Mouse (Mus musculus): ENCODE measurements around the gene Rapgef5. TPM values are rescaled to one million over a fixed set of nuclear protein-coding genes. Genes with fewer than 3 reads are reported as not detected.

The Rapgef5 gene
- polyA plus RNA-seq, 1 experiment from 2014 or later: 15.3 TPM

DNA sequence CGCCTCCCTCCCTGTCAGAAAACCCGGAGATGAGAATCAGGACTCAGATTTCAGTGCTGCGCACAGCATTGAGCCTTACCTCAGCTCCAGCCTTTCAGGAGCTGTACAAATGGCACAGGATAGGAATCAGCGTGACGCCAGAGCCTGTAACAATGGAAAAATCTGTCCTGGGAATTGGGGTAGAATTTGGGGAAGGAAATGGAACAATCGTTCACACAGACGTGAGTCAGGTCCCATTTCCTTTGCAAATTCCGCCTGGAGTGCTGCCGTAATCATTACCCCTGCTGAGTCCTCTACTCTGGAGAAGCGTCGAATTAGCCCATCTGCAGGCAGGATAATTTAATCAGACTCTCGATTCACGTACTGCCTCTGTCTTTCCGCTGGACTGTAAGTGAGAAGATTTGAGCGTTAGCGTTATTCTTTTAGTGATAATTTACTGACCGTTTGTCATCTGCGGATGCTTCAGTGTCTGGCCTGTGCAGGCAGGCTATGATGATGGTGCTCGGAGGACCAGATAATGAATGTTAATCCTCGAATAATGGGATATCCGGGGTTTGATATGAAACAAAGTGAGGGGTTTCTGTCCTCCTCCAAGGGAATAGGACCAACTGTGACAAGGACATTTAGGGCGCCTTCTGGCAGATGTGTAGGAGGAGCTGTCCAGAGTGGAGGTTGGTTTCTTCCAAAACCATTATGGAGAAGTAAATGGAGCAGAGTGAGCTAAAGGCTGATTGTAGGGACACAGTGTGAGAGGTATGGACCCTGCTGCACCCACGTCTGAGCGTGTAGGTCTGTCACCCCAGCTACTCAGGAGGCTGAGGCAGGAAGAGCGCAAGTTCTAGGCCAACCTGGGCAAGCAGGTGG lies 235.5 kb downstream of the Rapgef5 start:
- Histone ChIP-seq H3K4me1 (replicated peaks) (peaks cover 46% of the 10 kb centered on the region), H3K27me3 (no peaks in the 10 kb centered on the region), H3K27ac (peak overlapping the region; percentile 66), H3K36me3 (peaks cover 3% of the 10 kb centered on the region; the same call in 1 of the 2 replicates), H3K4me3 (no peak overlapping the region), H3K9ac (no peak overlapping the region), H3K4me2 (peak overlapping the region; percentile 17; the same call in 1 of the 2 replicates), H3K9me3 (replicated peaks) (no peaks in the 10 kb centered on the region)
- ATAC-seq (replicated peaks; ENCODE audit: insufficient number of reproducible peaks, insufficient read depth, low FRiP score, low read depth): peak; percentile 66
- WGBS: 45% methylated on average over 25 of the region's 25 CpGs

DNA sequence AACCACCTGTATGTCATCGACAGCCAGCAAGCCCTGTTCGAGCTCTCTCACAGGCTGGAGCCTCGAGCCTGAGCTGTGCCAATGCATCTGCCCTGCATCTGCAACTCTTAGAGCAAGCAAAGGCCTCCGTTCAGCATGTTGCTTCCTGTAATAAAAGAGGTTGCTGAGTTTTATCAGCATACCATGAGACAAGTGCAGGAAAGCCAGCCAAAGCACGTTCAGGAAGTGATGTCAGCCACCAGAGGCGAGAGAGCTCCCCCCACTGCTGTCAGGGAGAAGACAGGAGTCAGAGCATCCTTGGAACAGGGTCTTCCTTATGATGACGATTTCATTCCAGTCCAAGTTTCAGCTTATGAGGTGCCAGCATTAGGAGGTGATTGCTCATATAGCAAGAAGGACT lies 239.7 kb downstream of the Rapgef5 start:
- Histone ChIP-seq H3K27me3 (no peaks in the 10 kb centered on the region), H3K4me3 (no peak overlapping the region), H3K27ac (peak overlapping the region; percentile 60), H3K9me3 (replicated peaks) (no peaks in the 10 kb centered on the region), H3K36me3 (no peaks in the 10 kb centered on the region), H3K9ac (no peak overlapping the region), H3K4me1 (replicated peaks) (peaks cover 31% of the 10 kb centered on the region), H3K4me2 (no peak overlapping the region)
- WGBS: 24% methylated on average over 7 of the region's 7 CpGs
- ATAC-seq (replicated peaks; ENCODE audit: insufficient number of reproducible peaks, insufficient read depth, low FRiP score, low read depth): peak; percentile 60; the same call in 1 of the 2 replicates

DNA sequence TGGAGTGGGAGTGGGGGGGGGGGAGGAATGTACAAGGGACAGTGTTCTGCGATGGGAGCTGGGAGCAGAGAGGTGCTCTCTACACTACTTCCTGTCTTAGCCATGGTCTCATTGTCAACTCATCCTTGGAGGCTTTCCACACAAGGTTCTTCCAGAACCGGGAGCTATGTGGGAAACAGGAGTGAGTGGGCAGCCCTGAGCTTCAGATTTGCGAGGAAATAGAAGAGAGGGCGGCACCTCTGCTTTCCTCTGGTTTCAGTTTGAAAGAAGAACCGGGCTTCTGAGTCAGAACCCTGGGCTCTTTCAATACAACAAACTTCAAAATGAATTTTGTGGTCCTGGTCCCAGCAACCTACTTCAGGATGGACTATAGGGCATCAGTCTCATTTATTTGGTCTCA lies 244.1 kb downstream of the Rapgef5 start:
- 76% methylated on average over 5 of the region's 5 CpGs for WGBS
- Histone ChIP-seq H3K36me3 (no peaks in the 10 kb centered on the region), H3K27ac (no peak overlapping the region; the same call in 1 of the 2 replicates), H3K9me3 (replicated peaks) (no peaks in the 10 kb centered on the region), H3K4me2 (no peak overlapping the region), H3K4me1 (replicated peaks) (peaks cover 15% of the 10 kb centered on the region), H3K9ac (no peak overlapping the region), H3K4me3 (no peak overlapping the region), H3K27me3 (no peaks in the 10 kb centered on the region)
- ATAC-seq (replicated peaks; ENCODE audit: insufficient number of reproducible peaks, insufficient read depth, low FRiP score, low read depth): no peak

DNA sequence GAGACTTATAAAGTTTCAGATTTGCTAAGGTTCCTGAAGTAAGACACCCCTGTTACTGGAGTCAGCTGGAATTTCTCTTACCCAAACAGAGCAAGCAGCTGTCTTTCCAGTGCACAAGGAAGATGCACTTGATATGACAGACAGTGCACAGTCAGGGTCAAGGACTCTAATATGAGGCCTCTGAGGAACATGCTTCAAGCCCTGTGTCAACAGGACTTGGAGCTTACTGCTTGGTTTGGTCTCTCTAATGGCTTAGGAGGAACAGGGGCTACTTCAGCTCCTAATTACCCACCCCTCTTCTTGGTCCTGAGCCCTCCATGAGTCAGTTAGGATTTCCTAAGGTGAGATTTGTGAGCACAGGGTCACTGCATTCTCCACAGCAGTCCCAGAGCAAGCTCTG lies 244.6 kb downstream of the Rapgef5 start:
- H3K4me2 ChIP-seq: no peak overlapping the region
- peaks cover 11% of the 10 kb centered on the region for H3K4me1 ChIP-seq (replicated peaks)
- H3K27ac ChIP-seq: no peak overlapping the region
- no peaks in the 10 kb centered on the region for H3K27me3 ChIP-seq
- H3K9ac ChIP-seq: no peak overlapping the region
- ATAC-seq (replicated peaks; ENCODE audit: insufficient number of reproducible peaks, insufficient read depth, low FRiP score, low read depth): no peak
- no peaks in the 10 kb centered on the region for H3K36me3 ChIP-seq
- H3K4me3 ChIP-seq: no peak overlapping the region
- no peaks in the 10 kb centered on the region for H3K9me3 ChIP-seq (replicated peaks)

DNA sequence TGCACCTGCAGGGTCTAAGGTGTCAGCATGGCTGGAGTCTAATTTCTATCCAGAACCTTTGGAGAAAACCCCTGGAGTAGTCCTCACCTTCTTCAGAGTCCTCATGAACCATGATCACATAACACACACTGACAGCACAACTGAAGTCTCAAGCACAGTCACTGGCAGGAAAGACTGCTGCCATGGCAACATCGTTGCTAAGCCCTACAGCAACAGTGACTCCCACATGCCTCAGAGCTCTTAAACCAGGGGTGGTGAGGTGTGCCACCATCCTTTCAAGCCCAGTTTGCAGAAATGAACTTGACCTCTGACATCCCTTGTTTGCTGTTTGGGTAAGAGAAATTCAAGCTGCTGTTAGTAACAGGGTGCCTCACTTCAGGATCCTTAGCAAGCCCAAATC lies 245.4 kb downstream of the Rapgef5 start:
- H3K9ac ChIP-seq: no peak overlapping the region
- H3K4me2 ChIP-seq: no peak overlapping the region
- H3K9me3 ChIP-seq (replicated peaks): no peaks in the 10 kb centered on the region
- ATAC-seq (replicated peaks; ENCODE audit: insufficient number of reproducible peaks, insufficient read depth, low FRiP score, low read depth): no peak
- 37% methylated on average over 1 of the region's 1 CpGs for WGBS
- peaks cover 7% of the 10 kb centered on the region for H3K4me1 ChIP-seq (replicated peaks)
- H3K27ac ChIP-seq: no peak overlapping the region
- no peak overlapping the region for H3K4me3 ChIP-seq
- H3K36me3 ChIP-seq: no peaks in the 10 kb centered on the region
- H3K27me3 ChIP-seq: no peaks in the 10 kb centered on the region

DNA sequence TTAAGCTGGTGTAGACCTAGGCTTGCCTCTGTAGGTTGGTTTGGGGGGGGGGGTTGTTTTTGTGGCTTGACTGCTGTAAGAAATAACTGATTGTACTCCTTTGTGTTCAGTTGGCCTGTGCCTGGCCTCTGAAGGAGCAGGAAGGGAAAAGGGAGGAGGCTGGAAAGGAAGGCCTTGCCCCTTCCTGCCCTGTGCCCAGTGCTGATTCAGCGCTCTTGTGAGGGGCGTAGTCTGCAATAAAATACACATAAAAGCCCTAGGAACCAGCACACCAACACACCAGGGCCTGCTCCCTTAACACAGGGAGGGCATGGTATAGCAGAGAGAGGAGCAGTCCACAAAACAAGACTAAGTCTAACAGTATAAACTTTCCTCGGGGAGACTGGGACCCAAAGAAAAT lies 247.0 kb downstream of the Rapgef5 start:
- no peaks in the 10 kb centered on the region for H3K36me3 ChIP-seq
- no peaks in the 10 kb centered on the region for H3K27me3 ChIP-seq
- no peak overlapping the region for H3K4me3 ChIP-seq
- H3K4me1 ChIP-seq (replicated peaks): peaks cover 7% of the 10 kb centered on the region
- H3K9me3 ChIP-seq (replicated peaks): no peaks in the 10 kb centered on the region
- no peak overlapping the region for H3K9ac ChIP-seq
- ATAC-seq (replicated peaks; ENCODE audit: insufficient number of reproducible peaks, insufficient read depth, low FRiP score, low read depth): peak; percentile 44
- H3K27ac ChIP-seq: peak overlapping the region; percentile 46
- H3K4me2 ChIP-seq: no peak overlapping the region
- WGBS: 77% methylated on average over 3 of the region's 3 CpGs

DNA sequence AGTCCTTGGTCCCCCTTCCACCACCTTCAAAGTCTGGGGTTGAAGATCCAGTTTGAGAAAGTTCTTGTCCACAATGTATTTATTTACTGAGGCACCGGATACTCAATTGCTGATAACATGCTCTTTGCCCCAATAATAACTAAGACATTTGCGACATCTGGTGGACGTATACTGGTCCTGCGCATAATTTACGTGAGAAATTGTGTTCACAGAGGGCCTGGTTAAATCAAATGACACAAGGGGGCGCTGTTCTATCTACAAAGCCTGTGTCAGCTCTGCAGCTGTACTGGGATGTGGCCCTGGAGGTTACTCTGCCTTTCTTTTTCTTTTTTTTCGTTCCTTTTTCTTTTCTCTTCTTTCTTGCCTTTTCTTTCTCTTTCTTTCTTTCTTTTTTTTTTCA lies 248.6 kb downstream of the Rapgef5 start:
- no peak for ATAC-seq (replicated peaks; ENCODE audit: insufficient number of reproducible peaks, insufficient read depth, low FRiP score, low read depth)
- H3K27me3 ChIP-seq: 0 out of 2 replicates have a peak, but pooled peaks cover 4% of the 10 kb centered on the region
- 5% methylated on average over 7 of the region's 7 CpGs for WGBS
- H3K9me3 ChIP-seq (replicated peaks): no peaks in the 10 kb centered on the region
- H3K9ac ChIP-seq: no peak overlapping the region
- peaks cover 7% of the 10 kb centered on the region for H3K4me1 ChIP-seq (replicated peaks)
- H3K4me2 ChIP-seq: no peak overlapping the region
- H3K4me3 ChIP-seq: no peak overlapping the region
- no peak overlapping the region for H3K27ac ChIP-seq
- no peaks in the 10 kb centered on the region for H3K36me3 ChIP-seq

DNA sequence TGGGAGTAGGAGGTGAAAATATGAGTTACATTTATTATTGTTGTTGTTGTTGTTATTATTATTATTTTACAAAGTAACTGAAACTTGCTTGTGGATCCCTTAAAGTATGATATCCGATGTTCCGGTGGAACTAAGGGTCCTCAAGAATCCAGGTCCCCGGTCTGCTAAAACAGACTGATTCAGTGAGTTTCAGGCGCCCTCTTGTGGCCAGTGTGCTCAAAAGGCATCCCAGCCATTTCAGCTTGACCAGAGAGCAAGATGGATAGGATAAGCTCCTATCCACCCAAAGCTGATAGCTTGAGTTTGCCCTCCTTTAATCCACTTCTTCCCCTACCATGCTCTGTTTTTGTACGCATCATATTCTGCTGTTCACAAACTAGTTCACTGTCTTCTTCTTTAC lies 252.8 kb downstream of the Rapgef5 start:
- Histone ChIP-seq H3K27me3 (0 out of 2 replicates have a peak, but pooled peaks cover 4% of the 10 kb centered on the region), H3K4me3 (no peak overlapping the region), H3K27ac (no peak overlapping the region), H3K36me3 (no peaks in the 10 kb centered on the region), H3K9me3 (replicated peaks) (no peaks in the 10 kb centered on the region), H3K4me1 (replicated peaks) (no peaks in the 10 kb centered on the region), H3K9ac (no peak overlapping the region), H3K4me2 (no peak overlapping the region)
- ATAC-seq (replicated peaks; ENCODE audit: insufficient number of reproducible peaks, insufficient read depth, low FRiP score, low read depth): no peak
- 4% methylated on average over 5 of the region's 5 CpGs for WGBS

DNA sequence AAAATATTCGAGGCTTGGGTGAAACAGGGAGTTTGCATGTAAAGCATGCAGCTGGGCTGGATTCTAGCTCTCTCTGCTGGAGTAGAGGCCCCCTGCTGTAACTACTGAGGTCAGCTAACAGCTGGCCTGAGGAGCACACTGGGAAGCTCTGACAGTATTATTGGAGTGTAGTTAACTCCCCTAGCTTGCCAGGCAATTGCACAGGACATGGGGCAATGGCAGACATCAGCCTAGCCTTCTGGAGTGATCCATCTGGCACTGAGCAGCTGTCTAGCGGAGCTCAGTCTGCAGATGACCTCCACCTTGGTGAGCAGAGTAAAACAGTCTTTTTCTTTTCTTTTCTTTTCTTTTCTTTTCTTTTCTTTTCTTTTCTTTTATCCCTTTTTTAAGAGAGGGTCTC lies 253.9 kb downstream of the Rapgef5 start:
- 50% methylated on average over 2 of the region's 2 CpGs for WGBS
- H3K9ac ChIP-seq: no peak overlapping the region
- no peak overlapping the region for H3K27ac ChIP-seq
- 0 out of 2 replicates have a peak, but pooled peaks cover 4% of the 10 kb centered on the region for H3K27me3 ChIP-seq
- H3K36me3 ChIP-seq: no peaks in the 10 kb centered on the region
- H3K4me2 ChIP-seq: no peak overlapping the region
- H3K4me1 ChIP-seq (replicated peaks): no peaks in the 10 kb centered on the region
- ATAC-seq (replicated peaks; ENCODE audit: insufficient number of reproducible peaks, insufficient read depth, low FRiP score, low read depth): no peak
- no peaks in the 10 kb centered on the region for H3K9me3 ChIP-seq (replicated peaks)
- H3K4me3 ChIP-seq: no peak overlapping the region

DNA sequence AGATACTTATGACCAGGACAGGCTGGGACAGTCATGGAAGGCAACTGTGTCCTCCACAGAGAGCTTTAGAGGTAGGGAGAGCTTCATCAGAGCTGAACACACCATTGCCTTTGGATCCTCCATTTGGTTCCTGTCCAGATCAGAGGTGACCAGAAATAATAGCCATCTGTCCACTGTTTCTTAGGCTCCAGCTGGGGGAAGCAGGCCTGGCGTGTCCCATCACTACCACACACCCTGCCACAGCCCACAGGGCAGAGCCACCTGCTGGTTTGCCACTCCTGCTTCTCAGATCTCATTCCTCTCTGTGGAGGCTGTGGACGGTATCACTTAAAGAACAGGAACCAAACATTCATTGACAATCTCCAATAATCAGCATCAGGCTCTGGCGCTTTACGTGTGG lies 254.9 kb downstream of the Rapgef5 start:
- Histone ChIP-seq H3K4me3 (no peak overlapping the region), H3K4me1 (replicated peaks) (no peaks in the 10 kb centered on the region), H3K4me2 (no peak overlapping the region), H3K27ac (no peak overlapping the region), H3K9me3 (replicated peaks) (no peaks in the 10 kb centered on the region), H3K27me3 (0 out of 2 replicates have a peak, but pooled peaks cover 4% of the 10 kb centered on the region), H3K36me3 (no peaks in the 10 kb centered on the region), H3K9ac (no peak overlapping the region)
- 89% methylated on average over 4 of the region's 4 CpGs for WGBS
- ATAC-seq (replicated peaks; ENCODE audit: insufficient number of reproducible peaks, insufficient read depth, low FRiP score, low read depth): no peak

DNA sequence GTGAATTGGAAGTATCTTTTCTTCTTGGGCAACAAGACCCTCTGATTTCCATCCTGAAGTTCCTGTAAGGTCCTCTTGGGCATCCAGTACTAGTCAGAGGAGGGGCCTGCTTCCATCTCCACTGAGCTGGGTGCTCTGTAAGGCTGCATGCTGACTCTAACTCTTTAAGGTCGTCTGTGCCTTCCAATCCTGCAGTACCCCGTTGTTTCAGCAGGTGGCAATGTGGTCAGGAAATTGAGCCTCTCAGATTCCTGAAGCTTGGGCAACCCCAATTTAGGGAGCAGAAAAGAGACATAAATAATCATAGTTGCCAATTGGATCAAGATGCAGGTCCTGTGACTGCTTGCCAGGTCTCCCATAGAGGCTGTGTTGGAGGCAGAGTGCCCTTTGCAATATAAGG lies 256.4 kb downstream of the Rapgef5 start:
- Histone ChIP-seq H3K36me3 (no peaks in the 10 kb centered on the region), H3K27me3 (0 out of 2 replicates have a peak, but pooled peaks cover 4% of the 10 kb centered on the region), H3K4me1 (replicated peaks) (no peaks in the 10 kb centered on the region), H3K9ac (no peak overlapping the region), H3K9me3 (replicated peaks) (no peaks in the 10 kb centered on the region), H3K4me2 (no peak overlapping the region), H3K4me3 (no peak overlapping the region), H3K27ac (no peak overlapping the region)
- 0% methylated on average over 2 of the region's 2 CpGs for WGBS
- ATAC-seq (replicated peaks; ENCODE audit: insufficient number of reproducible peaks, insufficient read depth, low FRiP score, low read depth): no peak

DNA sequence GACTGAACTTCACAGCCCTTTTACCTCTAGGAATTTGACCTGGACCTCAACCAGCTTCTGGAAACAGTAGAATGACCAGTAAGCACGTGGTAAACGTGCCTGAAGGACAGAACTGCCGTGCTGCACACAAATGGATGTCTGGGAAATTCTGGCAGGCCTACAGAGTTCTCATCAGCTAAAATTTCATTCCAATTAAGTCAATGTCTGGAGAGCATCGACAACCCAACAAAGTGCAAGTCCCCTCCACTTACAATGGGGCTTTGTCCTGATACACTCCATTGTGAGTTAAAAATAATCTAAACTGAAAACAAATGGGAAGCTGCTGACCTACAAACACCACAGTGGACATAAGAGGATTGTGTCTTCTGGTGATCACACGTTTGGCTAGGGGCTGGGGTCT lies 260.6 kb downstream of the Rapgef5 start:
- H3K4me2 ChIP-seq: no peak overlapping the region
- ATAC-seq (replicated peaks; ENCODE audit: insufficient number of reproducible peaks, insufficient read depth, low FRiP score, low read depth): no peak
- H3K27me3 ChIP-seq: no peaks in the 10 kb centered on the region
- H3K27ac ChIP-seq: no peak overlapping the region
- H3K9me3 ChIP-seq (replicated peaks): no peaks in the 10 kb centered on the region
- no peak overlapping the region for H3K9ac ChIP-seq
- no peaks in the 10 kb centered on the region for H3K36me3 ChIP-seq
- no peak overlapping the region for H3K4me3 ChIP-seq
- H3K4me1 ChIP-seq (replicated peaks): no peaks in the 10 kb centered on the region
- 53% methylated on average over 5 of the region's 5 CpGs for WGBS

Measured in heart, embryonic 15.5 days (tissue).